Mouse (Mus musculus): ENCODE results near the gene Ripk1.

The Ripk1 gene

DNA sequence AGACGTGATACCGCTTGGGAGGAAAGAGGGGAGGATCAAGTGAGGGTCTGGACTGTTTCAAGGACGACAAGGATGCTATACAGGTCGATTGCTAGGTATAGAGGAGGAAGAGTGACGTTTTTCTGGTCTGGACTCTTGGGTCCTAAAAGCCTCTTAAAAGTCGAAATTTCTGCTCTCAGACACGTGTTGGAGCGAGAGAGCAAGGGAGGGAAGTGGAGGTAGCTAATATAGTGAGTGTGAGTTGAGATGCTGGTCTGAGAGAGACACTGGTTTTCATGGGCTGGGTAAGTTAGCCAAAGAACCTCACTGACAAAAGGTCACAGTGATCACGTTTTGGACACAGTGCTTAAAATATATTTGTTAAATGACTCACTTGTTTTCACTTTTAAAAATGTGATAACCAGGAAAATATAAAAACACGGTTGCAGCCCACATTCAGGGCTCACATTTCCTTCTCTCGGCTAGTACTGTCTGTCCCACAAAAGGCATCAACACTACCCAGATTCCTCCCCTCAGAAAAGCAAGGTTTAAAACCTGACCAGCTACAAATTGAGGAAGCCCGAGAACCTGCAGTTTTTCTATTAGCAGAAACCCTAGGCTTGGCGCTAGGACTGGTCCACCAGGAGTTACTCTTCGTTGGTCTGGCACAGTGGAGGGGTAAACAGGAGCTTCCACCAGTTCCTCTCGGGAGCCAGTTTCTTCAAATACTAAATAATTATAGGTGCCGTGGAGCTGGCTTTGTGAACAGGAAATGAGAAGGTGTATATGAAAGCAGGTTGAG, 76.5 kb downstream of the Ripk1 start:
- peak; percentile 16 for DNase-seq (ENCODE audit: low read depth, low spot score)
- H3K27me3 ChIP-seq (ENCODE audit: control insufficient read depth, insufficient read depth, low read length, poor library complexity, severe bottlenecking), result no peaks in the 10 kb centered on the region
- no peaks in the 10 kb centered on the region for H3K36me3 ChIP-seq (ENCODE audit: control insufficient read depth, insufficient read depth, low read length, poor library complexity, severe bottlenecking)

DNA sequence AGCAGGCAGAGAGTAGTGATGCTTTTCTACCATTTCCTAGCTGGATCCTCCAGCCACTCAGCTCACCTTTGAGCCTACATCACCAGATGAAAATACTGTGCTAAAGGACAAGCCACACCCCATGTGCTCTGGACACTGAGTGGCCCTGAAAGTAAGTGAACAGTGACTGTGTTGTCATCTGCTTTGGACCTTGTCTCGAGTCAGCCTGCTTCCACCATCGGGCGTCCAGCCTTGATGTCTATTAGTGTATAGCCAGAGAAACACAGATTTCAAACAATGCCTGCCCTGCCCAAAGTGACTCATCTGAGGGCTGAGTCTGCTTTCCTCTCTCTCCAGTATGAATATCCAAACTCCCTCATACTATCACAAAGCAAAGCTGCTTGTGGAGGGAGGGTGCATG, 77.6 kb downstream of the Ripk1 start:
- Histone ChIP-seq H3K27me3 (ENCODE audit: control insufficient read depth, insufficient read depth, low read length, poor library complexity, severe bottlenecking) (no peaks in the 10 kb centered on the region), H3K36me3 (ENCODE audit: control insufficient read depth, insufficient read depth, low read length, poor library complexity, severe bottlenecking) (no peaks in the 10 kb centered on the region)
- DNase-seq (ENCODE audit: low read depth, low spot score), result no peak

DNA sequence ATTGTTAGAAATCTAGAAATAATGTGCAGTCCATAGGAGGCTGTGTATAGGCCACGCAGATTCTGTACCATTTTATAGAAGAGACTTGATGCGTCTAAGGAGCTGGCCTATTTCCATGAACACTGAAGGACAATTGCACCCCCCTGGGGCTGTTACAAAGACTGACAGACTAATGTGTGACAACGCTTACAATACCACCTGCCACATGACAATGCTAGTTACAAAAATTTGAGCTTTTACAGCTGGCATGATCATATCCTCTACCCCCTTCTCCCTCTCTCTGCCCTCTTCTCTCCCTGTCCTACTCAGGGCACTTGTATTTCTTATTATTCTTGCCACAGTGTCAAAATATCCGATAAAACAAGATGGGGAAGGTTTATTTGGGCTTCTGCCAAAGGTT, 79.8 kb downstream of the Ripk1 start:
- no peaks in the 10 kb centered on the region for H3K36me3 ChIP-seq (ENCODE audit: control insufficient read depth, insufficient read depth, low read length, poor library complexity, severe bottlenecking)
- H3K27me3 ChIP-seq (ENCODE audit: control insufficient read depth, insufficient read depth, low read length, poor library complexity, severe bottlenecking), result no peaks in the 10 kb centered on the region

DNA sequence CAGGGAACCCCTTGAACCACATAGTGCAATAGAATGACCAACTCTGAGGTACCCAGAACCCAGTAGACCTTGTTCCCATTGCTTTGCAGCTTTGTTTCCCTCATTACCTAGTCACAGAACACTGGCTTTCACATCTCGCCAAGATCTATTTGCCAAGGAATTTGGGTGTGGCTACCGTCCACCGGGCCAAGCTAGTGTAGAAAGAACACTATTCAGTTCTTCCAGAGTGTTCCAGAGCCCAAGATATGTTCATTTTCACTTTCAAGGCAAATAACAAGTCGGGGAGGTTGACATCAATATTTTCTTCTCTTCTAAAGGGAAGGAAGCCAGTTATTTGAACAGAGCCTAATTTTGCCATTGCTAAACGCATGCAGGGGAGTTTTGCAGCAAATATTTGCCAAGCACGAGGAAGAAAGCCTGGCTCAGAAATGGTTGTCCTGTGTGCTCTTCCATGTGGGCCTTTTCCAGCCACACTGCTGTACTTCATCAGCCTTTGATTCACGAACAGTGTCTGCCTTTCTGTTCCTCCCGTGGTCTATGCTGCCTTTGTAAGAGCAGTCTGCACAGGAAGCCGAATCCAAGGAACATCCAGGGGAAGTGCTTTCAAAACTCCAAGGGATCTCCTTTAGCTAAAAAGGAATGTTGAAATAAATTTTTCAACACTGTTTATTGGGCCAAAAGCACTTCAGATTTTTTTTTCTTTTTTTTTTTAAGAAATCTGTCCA, 82.0 kb downstream of the Ripk1 start:
- Histone ChIP-seq H3K36me3 (ENCODE audit: control insufficient read depth, insufficient read depth, low read length, poor library complexity, severe bottlenecking) (no peaks in the 10 kb centered on the region), H3K27me3 (ENCODE audit: control insufficient read depth, insufficient read depth, low read length, poor library complexity, severe bottlenecking) (no peaks in the 10 kb centered on the region)
- DNase-seq (ENCODE audit: low read depth, low spot score), result no peak

More for the DNA sequence above, 79.8 kb downstream of the Ripk1 start:
- no peak for DNase-seq (ENCODE audit: low read depth, low spot score)

Measured in splenic B cell, adult 2 months (primary cell).